Comparison of ENCODE assay signal across 8 mouse cellular contexts in the genomic region with DNA sequence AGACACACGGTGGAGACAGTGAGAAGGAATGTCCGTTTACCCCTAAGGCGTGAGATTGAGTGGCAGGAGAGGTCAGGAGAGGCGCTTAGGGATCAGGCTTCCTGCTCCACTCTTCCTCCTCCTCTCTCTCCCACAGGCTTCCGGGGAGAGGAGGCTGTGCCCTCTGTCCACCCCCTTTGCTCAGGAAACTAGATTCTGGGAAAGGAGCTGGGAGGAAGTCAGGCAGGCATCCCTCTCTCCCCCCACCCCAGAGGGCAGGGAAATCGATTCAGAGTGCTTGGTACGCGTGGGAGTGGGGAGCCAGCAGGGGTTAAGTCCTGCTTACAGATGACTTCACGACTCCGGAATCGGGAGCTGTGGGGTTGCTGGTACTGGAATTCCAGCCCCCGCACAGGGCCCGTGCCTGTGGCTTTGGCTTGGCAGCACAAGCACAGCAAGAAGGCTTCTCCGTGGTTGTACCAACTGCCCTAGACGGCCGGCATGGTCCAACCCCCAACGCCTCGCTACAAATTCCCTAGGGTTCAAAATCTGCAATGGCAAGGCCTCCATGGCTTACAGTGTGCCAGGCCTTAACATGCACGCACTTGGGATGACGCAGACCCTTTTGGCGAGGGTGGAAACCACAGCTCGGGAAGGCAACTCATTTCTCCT. TPM values are rescaled to one million over a fixed set of nuclear protein-coding genes. Genes with fewer than 3 reads are reported as not detected.
DNase-seq lines count a peak whose midpoint lies in the region; ATAC-seq lines count a peak whose summit lies in the region.

No protein-coding gene starts in this region.

- H3K4me3 ChIP-seq in heart, embryonic 12.5 days, result 0 out of 2 replicates have a peak overlapping the region, but pooled peaks have one; percentile 2
- H3K4me3 ChIP-seq in limb, embryonic 11.5 days (ENCODE audit: low read depth, low read length), result no peak overlapping the region
- H3K4me3 ChIP-seq in forebrain, embryonic 12.5 days (replicated peaks), result no peak overlapping the region

- H3K36me3 ChIP-seq in heart, embryonic 12.5 days, result peaks cover 21% of the 10 kb centered on the region
- H3K36me3 ChIP-seq in limb, embryonic 11.5 days (ENCODE audit: control insufficient read depth, insufficient read depth, low read length), result no peaks in the 10 kb centered on the region
- no peaks in the 10 kb centered on the region for H3K36me3 ChIP-seq in forebrain, embryonic 12.5 days (replicated peaks)

- peak overlapping the region; percentile 55 for H3K9ac ChIP-seq in heart, embryonic 12.5 days
- H3K9ac ChIP-seq in limb, embryonic 11.5 days (ENCODE audit: low read length), result no peak overlapping the region
- no peak overlapping the region for H3K9ac ChIP-seq in forebrain, embryonic 12.5 days

- H3K4me1 ChIP-seq in heart, embryonic 12.5 days (replicated peaks), result peaks cover 78% of the 10 kb centered on the region
- H3K4me1 ChIP-seq in limb, embryonic 11.5 days (ENCODE audit: control insufficient read depth, insufficient read depth, low read length), result peaks cover 35% of the 10 kb centered on the region
- peaks cover 13% of the 10 kb centered on the region for H3K4me1 ChIP-seq in forebrain, embryonic 12.5 days

- peak overlapping the region; percentile 65 for H3K27ac ChIP-seq in heart, embryonic 12.5 days (ENCODE audit: poor library complexity, severe bottlenecking)
- no peak overlapping the region; the same call in 1 of the 2 replicates for H3K27ac ChIP-seq in limb, embryonic 11.5 days (replicated peaks; ENCODE audit: low read depth, low read length)
- no peak overlapping the region for H3K27ac ChIP-seq in forebrain, embryonic 12.5 days

- peak; percentile 64 for DNase-seq in ovary, adult 18-20 months (ENCODE audit: low spot score)
- DNase-seq in ovary, postnatal 10 days (ENCODE audit: low spot score), result no peak
- DNase-seq in limb, embryonic 11.5 days (ENCODE audit: low spot score), result no peak
- peak; percentile 75 for DNase-seq in testis, postnatal 10 days (ENCODE audit: low spot score)
- DNase-seq in urinary bladder, postnatal 10 days (ENCODE audit: low spot score), result no peak
- no peak for DNase-seq in left cerebral cortex, adult 18-20 months (ENCODE audit: low spot score in 2 of 2)

- H3K9me3 ChIP-seq in heart, embryonic 12.5 days (replicated peaks), result no peaks in the 10 kb centered on the region
- no peaks in the 10 kb centered on the region for H3K9me3 ChIP-seq in limb, embryonic 11.5 days (ENCODE audit: control insufficient read depth, low read length)
- H3K9me3 ChIP-seq in forebrain, embryonic 12.5 days, result no peaks in the 10 kb centered on the region

- ATAC-seq in heart, embryonic 12.5 days (ENCODE audit: insufficient number of reproducible peaks, low FRiP score), result 0 out of 2 replicates have a peak, but pooled peaks have one; percentile 2
- no peak for ATAC-seq in limb, embryonic 11.5 days (ENCODE audit: insufficient number of reproducible peaks, low FRiP score, low TSS enrichment, low read depth)
- no peak for ATAC-seq in forebrain, embryonic 12.5 days (ENCODE audit: low FRiP score)

- H3K27me3 ChIP-seq in heart, embryonic 12.5 days (replicated peaks), result peaks cover 4% of the 10 kb centered on the region; the same call in 1 of the 2 replicates
- H3K27me3 ChIP-seq in limb, embryonic 11.5 days (ENCODE audit: control insufficient read depth, insufficient read depth, low read length), result no peaks in the 10 kb centered on the region
- peaks cover 7% of the 10 kb centered on the region; the same call in 1 of the 2 replicates for H3K27me3 ChIP-seq in forebrain, embryonic 12.5 days

- WGBS in heart, embryonic 12.5 days, result 17% methylated on average over 22 of the region's 22 CpGs
- 34% methylated on average over 22 of the region's 22 CpGs for WGBS in limb, embryonic 11.5 days
- WGBS in forebrain, embryonic 12.5 days, result 48% methylated on average over 22 of the region's 22 CpGs

- peak overlapping the region; percentile 57 for H3K4me2 ChIP-seq in heart, embryonic 12.5 days
- peak overlapping the region; percentile 12; the same call in 1 of the 2 replicates for H3K4me2 ChIP-seq in limb, embryonic 11.5 days (ENCODE audit: low read depth, severe bottlenecking)
- H3K4me2 ChIP-seq in forebrain, embryonic 12.5 days, result no peak overlapping the region

RNA-seq across cellular contexts. Expression of a gene that starts 11.0 kb away (rescaled TPM):
- polyA plus RNA-seq in heart, embryonic 12.5 days (2016; fragmentation: Nextera tagmentation; extraction: Ambion mirVana), result 40.1 and 40.6 TPM in 2 replicates
- polyA plus RNA-seq in limb, embryonic 11.5 days (2014; fragmentation: Nextera tagmentation; extraction: Ambion mirVana), result 22.6 and 23.6 TPM in 2 replicates
- polyA plus RNA-seq in forebrain, embryonic 12.5 days (2016; fragmentation: Nextera tagmentation; extraction: Ambion mirVana), result 12.1 and 12.6 TPM in 2 replicates
- 10 to 100 TPM; 72.7 to 80.1 TPM for total RNA-seq in left cerebral cortex, adult 18-20 months (2021)

RNA-seq across cellular contexts. Expression of a gene that starts 24.1 kb away (rescaled TPM):
- 36.4 and 40.3 TPM in 2 replicates for polyA plus RNA-seq in heart, embryonic 12.5 days (2016; fragmentation: Nextera tagmentation; extraction: Ambion mirVana)
- 52.6 and 53.6 TPM in 2 replicates for polyA plus RNA-seq in limb, embryonic 11.5 days (2014; fragmentation: Nextera tagmentation; extraction: Ambion mirVana)
- 60.5 and 67.4 TPM in 2 replicates for polyA plus RNA-seq in forebrain, embryonic 12.5 days (2016; fragmentation: Nextera tagmentation; extraction: Ambion mirVana)
- 10 to 100 TPM; 43.5 to 44.6 TPM for total RNA-seq in left cerebral cortex, adult 18-20 months (2021)

RNA-seq across cellular contexts. Expression of a gene that starts 27.7 kb away (rescaled TPM):
- 6.2 and 6.4 TPM in 2 replicates for polyA plus RNA-seq in heart, embryonic 12.5 days (2016; fragmentation: Nextera tagmentation; extraction: Ambion mirVana)
- polyA plus RNA-seq in limb, embryonic 11.5 days (2014; fragmentation: Nextera tagmentation; extraction: Ambion mirVana), result 2.7 and 3.6 TPM in 2 replicates
- 3.3 and 4.0 TPM in 2 replicates for polyA plus RNA-seq in forebrain, embryonic 12.5 days (2016; fragmentation: Nextera tagmentation; extraction: Ambion mirVana)
- 1 to 10 TPM; 8.4 to 8.5 TPM for total RNA-seq in left cerebral cortex, adult 18-20 months (2021)

RNA-seq across cellular contexts. Expression of a gene that starts 28.1 kb away (rescaled TPM):
- polyA plus RNA-seq in heart, embryonic 12.5 days (2016; fragmentation: Nextera tagmentation; extraction: Ambion mirVana), result 11.8 and 16.9 TPM in 2 replicates
- polyA plus RNA-seq in limb, embryonic 11.5 days (2014; fragmentation: Nextera tagmentation; extraction: Ambion mirVana), result 2.8 and 3.6 TPM in 2 replicates
- polyA plus RNA-seq in forebrain, embryonic 12.5 days (2016; fragmentation: Nextera tagmentation; extraction: Ambion mirVana), result 4.7 and 6.2 TPM in 2 replicates
- total RNA-seq in left cerebral cortex, adult 18-20 months (2021), result 1 to 10 TPM; 2.0 to 6.4 TPM

RNA-seq across cellular contexts. Expression of a gene that starts 29.7 kb away (rescaled TPM):
- 0.19 and 0.28 TPM in 2 replicates for polyA plus RNA-seq in heart, embryonic 12.5 days (2016; fragmentation: Nextera tagmentation; extraction: Ambion mirVana)
- polyA plus RNA-seq in limb, embryonic 11.5 days (2014; fragmentation: Nextera tagmentation; extraction: Ambion mirVana), result 0.04 and 0.16 TPM in 2 replicates
- polyA plus RNA-seq in forebrain, embryonic 12.5 days (2016; fragmentation: Nextera tagmentation; extraction: Ambion mirVana), result 0.08 and 0.09 TPM in 2 replicates
- total RNA-seq in left cerebral cortex, adult 18-20 months (2021), result under 1 TPM; 0.33 to 0.56 TPM

Comparison
In these comparisons a context has a peak if more than half of its experiments do, and no peak if none do; other contexts are left out.
1. DNase-seq: peak in ovary, adult 18-20 months (single experiment) and testis, postnatal 10 days (single experiment); none in ovary, postnatal 10 days (single experiment), limb, embryonic 11.5 days (single experiment), urinary bladder, postnatal 10 days (single experiment) and left cerebral cortex, adult 18-20 months (0 of 2).